Mouse (Mus musculus) activated CD4-positive, CD25-positive, alpha-beta regulatory T cell, adult 4 months (primary cell): Measurements from ENCODE around the gene Pomt2. TPM values are rescaled to one million over a fixed set of nuclear protein-coding genes. Genes with fewer than 3 reads are reported as not detected.

Source experiments
- ATAC-seq: one replicate; pipeline ENCODE4 v1.8.0; 2017
- polyA plus RNA-seq, 2 experiments: library from polyadenylated mRNA; unstranded; fragments of 100-300 nt; shearing (Covaris generic); gene quantifications; one replicate each; pipeline ENCODE4 v1.2.1; 2017

Pomt2 gene
- polyA plus RNA-seq, 2 experiments from 2014 or later, result 0.81 to 1.4 TPM

DNA sequence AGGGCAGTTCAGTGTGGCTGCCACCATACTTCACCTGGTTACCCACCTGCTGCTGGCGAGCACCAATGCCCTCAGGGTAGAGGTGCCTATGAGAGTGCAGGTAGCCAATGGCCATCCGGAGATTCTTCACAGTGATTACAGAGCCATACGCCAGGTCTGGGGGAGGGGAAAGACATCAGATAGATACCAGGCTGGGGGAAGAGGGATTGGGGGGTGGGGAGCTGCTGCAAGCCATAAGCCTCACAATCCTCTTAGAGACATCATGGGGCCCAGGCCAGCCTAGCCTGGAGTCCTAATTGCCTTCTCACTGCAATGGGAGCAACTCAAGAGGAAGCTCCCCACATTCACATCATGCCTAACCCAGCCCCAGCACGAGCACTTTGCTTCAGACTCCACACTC is 20.5 kb downstream of the Pomt2 start:
- ATAC-seq, result no peak

DNA sequence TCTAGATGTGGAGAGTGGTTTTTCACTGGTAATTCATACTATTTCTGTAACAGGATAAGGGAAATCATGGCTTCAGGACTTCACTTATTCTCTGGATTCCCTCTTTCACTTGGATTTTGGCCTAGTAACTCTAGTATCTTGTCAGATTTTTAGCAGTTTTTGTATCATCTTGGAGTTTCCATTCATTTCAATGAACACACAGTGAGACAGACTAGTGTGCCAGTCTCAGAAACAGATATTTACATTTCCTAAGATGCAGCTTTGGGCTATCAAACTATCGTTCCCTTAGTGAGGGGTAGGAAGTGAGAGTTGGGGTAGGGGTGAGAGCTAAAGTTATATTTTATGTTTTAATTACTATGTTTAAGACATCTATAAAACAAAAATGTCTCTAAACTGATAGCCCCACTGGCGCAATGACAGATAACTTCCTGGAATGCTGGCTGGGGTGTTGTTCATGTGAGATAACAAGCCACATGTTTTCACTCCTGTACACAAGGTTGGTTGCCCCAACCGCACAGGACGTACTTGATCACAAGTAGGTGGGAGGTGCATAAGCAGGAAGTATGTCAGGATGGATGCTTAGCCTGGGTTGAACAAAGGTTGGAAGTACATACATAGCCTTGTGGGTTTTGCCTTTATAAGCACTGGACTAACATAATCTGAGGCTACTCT is 25.7 kb downstream of the Pomt2 start:
- no peak for ATAC-seq

DNA sequence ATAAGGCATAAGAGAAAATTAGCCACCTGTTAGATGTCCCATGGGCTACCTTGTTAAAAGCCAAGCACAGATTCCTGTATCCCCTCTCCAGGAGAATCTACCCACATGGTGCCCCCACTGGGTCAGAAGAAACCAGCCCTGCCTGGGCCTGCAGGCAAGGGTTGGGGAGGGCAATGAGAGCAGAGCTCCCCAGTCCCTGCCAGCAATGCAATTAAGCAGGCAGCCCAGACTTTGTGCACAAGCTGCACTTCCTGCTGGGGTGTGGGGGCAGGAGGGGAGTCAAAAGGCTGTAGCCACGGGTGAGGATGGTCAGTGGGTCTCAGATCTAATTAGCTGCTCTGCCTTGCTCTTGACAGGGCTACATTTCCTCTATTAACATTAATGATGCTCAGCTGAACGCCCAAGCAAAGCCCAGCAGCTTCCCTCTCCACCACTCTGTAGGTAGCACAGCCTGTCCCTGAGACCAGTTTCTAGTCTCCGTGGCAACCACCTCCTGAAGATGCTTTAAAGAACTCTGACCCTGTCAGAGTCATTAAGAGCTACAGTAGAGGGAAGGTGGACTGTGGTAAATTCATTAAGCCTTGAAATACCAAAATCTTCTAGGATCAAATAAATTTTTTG is 40.3 kb downstream of the Pomt2 start:
- no peak for ATAC-seq

DNA sequence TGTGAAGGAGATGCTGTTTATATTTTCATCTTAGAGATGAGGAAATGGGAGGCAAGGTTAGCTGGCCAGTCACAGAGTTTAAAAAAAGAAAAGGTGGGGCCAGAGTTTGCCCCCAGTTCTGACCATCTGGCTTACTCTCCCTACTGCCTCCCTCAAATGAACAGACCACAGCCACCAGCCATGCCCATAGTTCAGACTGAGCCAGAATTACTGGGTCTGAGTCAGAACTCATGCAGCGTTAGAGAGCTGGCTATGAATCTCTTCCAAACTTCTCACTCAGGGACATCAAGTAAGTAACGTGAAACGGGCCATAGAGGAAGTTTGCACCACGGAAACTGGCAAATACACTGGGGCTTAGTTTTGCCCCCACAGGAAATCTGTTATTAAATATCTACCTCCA is 43.0 kb downstream of the Pomt2 start:
- no peak for ATAC-seq

DNA sequence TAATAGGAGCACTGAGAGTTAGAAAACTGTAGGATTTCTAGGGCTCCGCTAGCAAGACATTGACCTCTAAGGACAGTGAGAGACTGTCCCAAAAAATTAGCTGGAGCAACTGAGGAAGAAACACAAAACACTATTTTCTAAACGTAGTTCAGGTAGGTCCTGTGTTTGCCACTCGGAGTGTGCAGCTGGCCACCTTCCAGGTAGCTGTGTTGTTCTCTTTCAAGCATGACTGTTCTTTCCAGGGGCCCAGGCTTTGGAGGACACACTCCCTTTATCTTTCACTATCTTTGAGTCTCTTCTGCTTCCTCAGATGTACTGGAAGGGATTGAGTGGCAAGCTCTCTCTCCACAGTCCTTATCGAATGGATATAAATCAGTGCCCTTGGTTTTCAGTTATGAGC is 44.3 kb downstream of the Pomt2 start:
- no peak for ATAC-seq

DNA sequence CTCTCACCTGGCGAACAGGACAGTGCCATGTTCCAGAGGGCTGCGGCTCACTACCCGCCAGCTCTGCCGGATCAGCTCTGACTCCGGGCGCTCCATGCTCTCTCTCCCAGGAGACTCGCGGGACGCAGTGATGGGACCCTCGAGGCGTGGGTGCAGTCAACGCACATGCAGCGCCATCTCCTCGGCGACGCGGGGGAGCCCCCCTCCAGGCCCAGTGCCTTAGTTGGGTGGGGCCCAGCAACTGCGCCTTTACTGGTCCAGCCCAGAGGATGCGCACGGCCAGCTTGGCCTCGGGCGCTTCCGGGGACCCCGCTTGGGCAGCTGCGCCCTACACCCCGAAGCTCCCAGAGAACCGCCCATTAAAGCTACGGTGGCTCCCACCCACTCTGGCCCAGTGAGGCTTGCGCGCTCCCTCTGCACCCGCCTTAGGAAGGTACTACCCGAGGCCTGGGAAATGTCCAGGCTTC is 45.6 kb downstream of the Pomt2 start, which contains the start of gene Ngb:
Gene Ngb, minus strand, starts transcription at position 375 of the 467 bp plus-strand sequence.
- no peak for ATAC-seq

DNA sequence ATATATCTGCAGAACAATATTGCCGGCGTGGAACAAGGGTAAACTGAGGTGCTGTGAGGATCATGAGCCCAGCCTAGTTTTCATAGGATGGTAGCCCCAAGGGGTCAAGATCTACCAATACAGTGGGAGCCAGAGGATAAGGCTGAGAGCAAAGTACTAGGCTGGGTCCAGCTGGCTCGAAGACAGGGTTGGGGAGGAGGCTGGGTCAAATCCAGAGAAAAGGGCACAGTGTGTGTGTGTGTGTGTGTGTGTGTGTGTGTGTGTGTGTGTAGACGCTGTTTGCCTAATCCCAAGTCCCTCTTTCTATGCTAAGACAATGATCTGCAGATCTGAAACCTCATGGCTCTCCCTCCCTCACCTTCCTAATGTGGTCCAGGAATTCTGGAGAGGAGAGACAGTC is 47.4 kb downstream of the Pomt2 start:
- no peak for ATAC-seq

DNA sequence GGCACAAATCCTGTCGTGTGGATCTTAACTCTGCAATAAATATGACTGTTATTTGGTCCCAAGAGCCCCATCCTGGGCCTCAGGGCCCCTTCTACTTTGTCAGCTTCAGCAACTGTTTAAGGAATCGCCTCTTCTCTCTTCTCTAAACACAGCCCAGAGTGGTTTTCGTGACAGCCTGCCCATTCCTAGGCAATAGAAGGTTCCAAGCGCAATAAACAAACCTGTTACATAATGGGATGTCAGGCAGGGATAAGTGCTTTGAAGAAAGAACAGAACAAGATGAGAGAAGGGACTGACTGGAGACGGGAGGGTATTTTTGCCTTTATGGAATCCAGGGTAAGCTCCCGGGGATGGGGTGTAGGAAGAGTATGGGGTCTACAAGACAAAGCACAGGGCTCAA is 54.1 kb downstream of the Pomt2 start:
- ATAC-seq, result no peak

DNA sequence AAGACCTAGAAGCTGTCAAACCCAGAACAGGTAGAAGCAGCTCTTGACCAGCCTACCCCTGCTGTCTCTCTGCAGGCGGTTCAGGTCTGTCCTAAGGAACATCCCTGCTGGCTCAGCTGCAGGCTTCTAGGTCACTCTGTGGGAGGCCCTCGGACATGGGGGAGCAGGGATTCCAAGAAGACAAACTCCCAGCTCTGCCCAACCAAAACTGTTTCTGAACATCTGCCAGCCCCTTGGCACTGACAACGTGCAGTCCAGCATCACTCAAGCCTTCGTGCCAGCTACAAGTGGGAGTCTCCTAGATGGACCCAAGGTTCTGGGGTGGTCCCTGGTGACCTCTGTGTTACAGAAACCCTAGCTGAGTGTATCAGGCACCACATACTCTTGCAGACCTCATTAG is 54.5 kb downstream of the Pomt2 start:
- no peak for ATAC-seq

DNA sequence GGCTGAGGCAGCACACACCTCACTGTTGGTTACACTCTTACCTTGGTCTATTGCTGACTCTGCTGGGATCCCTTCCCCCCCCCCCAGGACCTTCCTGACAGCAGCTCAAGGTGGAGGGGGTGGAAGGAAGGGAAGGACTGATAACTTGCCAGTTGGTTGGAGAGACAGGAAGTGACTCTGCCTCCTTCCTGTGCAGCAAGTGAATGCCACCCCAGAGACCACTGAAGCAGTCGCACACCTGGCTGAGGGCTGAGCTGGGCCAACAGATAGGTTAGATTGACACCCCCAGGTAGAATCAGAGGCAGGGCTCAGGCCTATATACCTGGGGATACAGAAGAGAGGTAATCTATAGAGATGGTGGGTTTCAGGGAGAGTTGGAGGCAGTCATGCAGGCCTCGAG is 55.9 kb downstream of the Pomt2 start:
- no peak for ATAC-seq

DNA sequence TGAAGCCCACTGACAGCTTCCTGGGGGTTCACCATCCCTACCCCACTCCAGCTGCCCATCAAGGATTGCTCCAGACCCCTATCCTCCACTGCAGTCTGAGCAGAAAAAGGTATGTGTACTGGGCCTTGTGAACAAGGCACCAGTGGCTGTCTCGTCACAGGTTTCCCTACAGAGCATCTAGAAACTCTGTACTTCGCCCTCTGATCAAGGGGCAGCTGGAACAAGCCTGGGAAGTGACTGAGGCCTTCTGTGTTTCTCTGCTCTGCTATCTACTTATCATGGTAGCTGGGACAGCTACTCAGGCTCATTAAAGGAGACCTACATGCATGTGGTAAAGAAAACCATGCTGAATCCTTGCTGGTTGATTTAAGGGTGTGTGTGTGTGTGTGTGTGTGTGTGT is 58.1 kb downstream of the Pomt2 start:
- no peak for ATAC-seq

DNA sequence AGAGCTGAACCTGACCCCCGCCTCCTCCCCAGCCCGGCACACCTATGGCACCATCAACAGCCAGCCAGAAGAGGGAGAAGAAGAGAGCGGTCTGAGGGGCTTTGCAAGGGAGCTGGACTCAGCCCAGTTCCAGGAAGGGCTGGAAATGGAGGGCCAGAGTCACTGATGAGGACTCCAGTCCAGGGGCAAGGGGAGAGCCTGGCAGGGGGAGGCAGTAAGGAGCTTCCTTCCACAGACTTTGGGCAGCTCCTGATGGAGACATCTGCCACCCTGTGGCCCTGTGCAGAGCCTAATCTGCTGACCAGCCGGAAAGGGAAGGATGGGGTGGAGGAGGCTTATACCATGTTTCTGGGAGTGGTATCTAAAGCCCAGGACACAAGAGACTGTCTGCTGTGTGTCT is 58.5 kb downstream of the Pomt2 start:
- ATAC-seq, result no peak

DNA sequence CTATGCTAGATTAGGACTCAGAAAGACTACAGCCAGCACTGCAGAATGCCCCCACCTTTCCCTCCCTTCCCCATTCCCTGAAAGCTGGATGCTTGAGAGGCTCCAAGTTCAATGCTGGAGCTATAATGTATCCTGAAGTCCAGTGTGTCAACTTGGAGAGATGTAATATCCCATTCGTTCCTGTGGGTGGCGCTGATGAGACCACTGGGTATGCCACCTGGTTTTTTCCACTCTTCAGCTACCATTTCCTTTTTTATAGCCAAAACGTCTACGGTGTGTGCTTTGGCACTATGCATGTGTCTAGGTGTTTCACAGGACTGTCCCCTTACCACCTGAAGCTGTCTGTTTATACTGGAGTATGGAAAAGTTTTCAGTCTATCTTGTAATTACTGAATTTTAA is 59.4 kb downstream of the Pomt2 start:
- no peak for ATAC-seq

DNA sequence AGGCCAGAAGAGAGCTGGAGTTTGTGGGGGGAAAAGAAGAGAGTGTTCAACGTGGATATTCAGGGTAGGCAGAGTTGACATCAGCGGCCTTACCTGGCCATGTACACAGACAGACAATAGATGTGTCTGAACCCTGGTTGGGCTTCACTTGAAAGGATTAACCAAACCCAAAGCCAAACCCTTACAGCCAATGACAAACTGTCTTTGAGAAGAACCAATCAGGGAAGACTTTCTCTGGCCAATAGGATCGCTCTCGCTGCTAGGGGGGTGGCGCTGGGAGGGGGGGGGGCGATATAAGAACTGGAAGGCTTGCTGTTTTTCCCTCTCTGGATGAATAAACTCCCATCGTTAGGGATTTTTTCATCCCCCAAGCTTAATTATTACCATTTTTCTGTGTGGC is 60.5 kb downstream of the Pomt2 start:
- ATAC-seq, result no peak

DNA sequence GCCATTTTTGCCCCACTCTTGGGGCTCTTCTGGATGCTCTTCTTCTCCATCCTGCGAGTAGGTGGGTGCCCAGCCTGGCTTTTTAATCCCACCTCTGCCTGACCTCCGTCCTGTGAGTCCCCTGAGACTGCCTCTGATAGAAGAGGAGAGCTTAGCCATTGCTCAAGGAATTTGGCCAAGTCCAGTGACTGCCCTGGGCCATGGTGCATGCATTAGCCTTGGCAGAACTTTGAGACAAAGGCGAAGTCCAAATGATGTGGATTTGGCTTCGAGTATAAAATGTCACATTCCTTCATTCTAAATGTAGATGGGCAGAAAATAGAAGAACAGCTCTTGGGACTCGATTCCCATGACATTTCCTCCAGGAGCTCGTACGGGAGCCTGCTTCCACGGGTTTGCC is 65.0 kb downstream of the Pomt2 start:
- ATAC-seq, result no peak

DNA sequence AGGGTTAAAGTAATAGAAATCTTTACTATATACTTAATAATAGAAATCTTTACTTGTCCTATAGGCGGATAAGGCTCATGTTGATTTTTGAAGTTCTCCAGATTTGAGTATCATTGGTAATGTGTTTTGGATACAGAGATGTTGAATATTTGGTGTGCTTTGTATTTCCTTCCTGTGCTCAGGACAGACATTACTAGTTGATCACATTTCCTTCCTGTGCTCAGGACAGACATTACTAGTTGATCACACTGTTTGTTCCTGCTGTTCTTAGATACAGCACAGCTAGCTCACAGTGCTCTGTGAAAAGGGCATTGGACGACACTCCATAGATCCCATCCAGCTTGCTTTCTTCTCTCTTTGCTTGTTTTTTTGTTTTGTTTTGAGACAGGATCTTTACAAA is 71.2 kb downstream of the Pomt2 start:
- no peak for ATAC-seq

DNA sequence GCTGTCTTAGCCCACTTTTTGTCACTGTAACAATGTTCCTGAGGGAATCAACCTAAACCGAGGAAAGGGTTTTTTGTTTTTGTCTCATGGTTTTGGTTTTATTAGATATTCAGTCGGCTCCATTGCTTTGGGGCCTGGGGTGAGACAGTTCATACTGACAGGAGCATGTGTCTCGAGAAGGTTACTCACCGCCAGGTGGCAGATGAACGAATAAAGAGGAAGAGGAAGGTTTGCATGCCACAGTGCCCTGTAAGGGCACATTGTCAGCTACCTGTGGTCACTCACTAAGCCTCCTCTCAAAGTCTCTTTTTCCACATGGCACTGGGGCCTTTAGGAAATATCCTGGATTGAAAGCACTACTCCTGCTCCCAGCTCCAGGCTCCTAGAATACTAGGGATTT is 77.2 kb downstream of the Pomt2 start:
- no peak for ATAC-seq

DNA sequence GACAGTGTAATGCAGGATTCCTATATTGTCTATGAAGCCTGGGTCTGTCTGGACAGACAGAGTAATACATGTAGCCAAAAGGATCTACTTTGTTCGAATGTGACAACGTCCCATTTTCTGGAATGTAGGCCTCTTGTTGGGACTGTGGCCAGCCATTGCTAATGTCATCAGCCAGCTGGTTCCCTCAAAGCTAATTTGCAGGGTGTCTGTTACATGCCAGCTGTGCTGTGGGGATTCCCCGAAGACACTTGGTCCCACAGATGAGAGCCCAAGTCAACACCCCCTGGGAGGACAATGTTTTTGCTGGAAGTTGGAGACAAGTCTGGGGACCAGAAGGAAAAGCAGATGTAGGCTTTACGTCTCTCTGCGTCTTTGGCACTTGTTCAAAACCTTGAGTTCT is 81.3 kb downstream of the Pomt2 start:
- no peak for ATAC-seq

DNA sequence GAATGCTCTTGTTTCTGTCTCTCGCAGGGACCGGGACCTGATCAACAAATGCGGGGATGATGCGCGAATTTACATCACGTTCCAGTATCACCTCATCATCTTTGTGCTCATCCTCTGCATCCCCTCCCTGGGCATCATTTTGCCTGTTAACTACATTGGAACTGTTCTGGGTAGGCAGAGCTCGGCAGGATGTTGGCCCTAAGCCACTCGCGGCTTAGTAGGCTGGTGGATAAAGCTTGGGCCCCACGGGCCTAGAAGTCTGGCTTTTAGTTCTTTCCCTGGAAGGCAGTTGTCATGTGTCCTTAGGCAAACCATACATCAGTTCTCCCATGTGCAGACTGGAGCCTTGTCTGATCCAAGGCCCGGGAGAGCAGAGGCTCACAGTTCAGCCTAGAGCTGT is 82.3 kb downstream of the Pomt2 start:
- ATAC-seq, result no peak

DNA sequence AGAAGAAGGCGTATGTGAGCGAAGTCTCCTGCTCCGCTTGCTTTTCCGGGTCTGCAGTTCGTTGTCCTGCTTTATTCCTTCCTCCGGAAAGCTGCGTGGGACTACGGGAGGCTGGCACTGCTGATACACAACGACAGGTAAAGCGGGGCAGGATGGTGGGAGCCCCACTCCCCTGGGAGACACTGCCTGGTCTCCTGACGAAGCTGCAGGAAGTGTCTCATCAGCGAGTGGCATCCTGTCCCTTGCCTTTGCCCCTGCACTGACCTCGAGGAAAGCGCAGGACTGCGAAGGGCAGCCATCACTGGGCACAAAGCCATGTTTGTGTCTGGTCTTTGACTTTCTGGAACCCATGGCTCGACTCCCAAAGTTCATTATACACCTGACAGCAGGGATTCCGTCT is 90.7 kb downstream of the Pomt2 start:
- ATAC-seq, result no peak
